Mouse (Mus musculus): ENCODE data around the gene Sumf1.

Sumf1 gene

DNA sequence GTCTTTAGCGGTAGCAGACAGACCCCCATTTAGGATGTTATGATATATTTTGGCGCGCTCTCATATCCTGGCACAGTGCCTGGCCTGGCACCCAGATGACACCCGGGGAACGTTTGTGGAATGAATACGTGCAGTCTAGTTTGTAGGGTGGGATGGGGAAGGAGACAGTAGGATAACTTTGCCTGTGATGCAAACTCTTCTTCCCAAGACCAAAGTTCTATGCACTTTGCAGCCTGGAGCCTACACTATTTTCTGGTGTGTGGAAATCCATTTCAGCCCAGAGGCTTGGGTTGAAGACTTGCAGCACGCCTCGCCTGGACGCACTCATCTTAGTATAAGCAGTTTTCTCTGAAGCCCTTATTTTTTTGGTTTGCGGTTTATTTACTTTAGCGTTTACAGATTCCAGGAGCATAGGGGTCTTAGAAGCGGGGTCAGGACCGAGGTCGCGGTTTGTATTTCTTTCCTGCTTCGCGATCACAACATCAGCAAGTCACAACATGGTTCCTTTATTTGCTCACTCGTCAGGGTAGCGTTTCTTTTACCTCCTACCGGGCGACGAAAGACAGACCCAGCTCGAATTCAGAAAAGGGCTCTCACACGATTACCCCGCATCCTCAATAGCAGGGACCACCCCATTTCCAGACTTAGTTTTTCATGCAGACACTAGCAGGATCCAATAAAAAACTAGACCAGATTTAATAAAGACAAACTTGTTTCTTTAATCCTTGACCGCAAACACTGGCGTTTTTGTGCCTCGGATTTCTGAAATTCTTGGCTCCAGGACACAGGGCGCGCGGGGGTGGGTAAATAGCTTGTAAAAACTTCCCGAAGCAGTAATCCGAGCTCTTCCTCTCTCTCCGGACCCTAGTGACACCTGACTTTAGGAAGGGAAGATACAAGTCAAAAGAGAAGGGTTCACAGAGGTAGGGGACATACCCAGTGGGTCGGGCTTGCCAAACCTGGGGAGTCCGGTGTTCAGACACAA is 26.8 kb upstream of the Sumf1 start:
- intact Hi-C loops (cut with DNase I), result loop anchor here (5.0 kb wide), 1 partner anchor 130 kb away; no protein-coding TSS in a partner anchor

GRCm38 (mm10) chr6:108206914-108207566 is 21.7 kb upstream of the Sumf1 start:
- intact Hi-C loops (cut with DNase I), result no loop called here

- intact Hi-C loops (cut with DNase I), result no loop called here
Observed at GRCm38 (mm10) chr6:108206145-108206544, 20.8 kb upstream of the Sumf1 start.

- intact Hi-C loops (cut with DNase I), result no loop called here
Observed at GRCm38 (mm10) chr6:108204322-108204721, 18.9 kb upstream of the Sumf1 start.

DNA sequence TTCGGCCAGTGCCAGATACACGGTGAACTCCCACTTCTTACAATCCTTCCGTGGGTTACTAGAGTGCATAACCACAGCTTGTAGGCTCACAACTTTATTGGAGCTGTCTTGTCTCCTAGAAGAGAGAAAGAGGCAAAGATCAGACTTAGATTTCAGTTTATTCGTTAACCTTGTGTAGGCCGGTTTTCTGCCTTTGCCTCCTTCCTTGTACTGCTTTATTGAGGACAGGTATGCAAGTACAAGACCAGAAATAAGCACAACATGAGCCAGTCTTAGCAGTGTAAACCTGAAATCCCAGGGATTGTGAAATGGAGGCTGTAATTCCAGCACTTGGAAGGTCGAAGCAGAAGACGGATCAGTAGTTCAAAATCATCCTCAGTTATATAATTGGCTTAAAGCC is 12.9 kb upstream of the Sumf1 start:
- intact Hi-C loops (cut with DNase I), result no loop called here

- intact Hi-C loops (cut with DNase I), result no loop called here
Observed at GRCm38 (mm10) chr6:108197117-108197516, 11.7 kb upstream of the Sumf1 start.

- intact Hi-C loops (cut with DNase I), result no loop called here
Observed at GRCm38 (mm10) chr6:108196665-108197064, 11.3 kb upstream of the Sumf1 start.

GRCm38 (mm10) chr6:108192632-108193031 is 7.2 kb upstream of the Sumf1 start:
- intact Hi-C loops (cut with DNase I), result no loop called here

DNA sequence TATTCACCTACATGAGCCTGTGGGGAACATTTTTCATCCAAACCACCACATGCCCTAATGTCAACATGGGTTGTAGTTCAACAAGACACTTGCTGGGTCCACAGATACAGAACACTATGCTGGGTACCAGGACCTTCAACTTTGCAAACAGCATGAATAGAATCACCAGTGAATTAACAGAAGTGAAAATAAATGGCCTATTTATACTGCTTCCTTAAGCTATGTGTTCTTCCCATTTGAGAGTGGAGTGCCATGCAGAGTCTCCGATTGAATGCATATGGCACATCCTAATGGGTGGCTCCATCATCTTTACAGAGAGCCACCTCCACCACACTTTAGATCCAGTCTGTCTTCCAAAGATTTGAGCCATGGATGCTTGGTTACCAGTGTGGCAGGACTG is 5.3 kb upstream of the Sumf1 start:
- intact Hi-C loops (cut with DNase I), result no loop called here

- intact Hi-C loops (cut with DNase I), result no loop called here
Observed at GRCm38 (mm10) chr6:108185685-108186009, 265 bp upstream of the Sumf1 start.

- intact Hi-C loops (cut with DNase I), result no loop called here
Observed at GRCm38 (mm10) chr6:108179087-108179486, 6.3 kb downstream of the Sumf1 start.

GRCm38 (mm10) chr6:108174181-108174580 is 11.2 kb downstream of the Sumf1 start:
- intact Hi-C loops (cut with DNase I), result no loop called here

DNA sequence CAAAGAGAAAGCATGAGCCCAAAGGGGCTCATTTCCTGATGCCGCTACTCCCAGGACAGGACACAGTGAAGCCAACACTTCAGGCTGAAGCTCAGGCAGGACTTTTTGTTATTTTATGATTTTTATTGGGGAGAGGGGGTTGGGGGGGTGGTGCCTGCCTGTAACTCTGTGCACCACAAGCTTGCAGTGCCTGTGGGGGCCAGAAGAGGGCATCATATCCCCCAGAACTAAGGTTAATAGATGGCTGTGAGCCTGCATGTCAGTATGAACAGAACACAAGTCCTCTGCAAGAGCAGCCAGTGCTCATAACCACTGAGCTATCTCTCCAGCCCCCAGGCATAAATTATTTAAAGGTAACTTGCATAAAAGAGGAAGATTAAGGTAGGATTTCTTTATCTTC is 13.2 kb downstream of the Sumf1 start:
- intact Hi-C loops (cut with DNase I), result no loop called here

DNA sequence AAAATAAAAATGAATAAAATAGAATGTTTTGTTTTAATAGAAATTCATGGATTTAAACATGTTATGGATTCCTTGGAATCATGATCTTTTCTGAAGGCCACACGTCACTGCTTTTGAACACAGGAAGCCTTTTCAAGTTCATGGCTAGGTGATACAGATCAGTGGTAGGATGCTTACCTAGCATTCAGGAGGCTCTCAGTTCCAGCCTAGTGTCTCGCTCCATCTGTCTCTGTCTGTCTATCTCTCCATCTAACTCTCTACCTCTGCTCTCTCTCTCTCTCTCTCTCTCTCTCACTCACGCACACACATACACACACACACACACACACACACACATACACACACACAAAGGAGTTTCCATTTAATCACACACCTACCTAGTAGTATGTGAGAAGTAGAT is 15.9 kb downstream of the Sumf1 start:
- intact Hi-C loops (cut with DNase I), result no loop called here

GRCm38 (mm10) chr6:108168723-108169122 is 16.7 kb downstream of the Sumf1 start:
- intact Hi-C loops (cut with DNase I), result no loop called here

GRCm38 (mm10) chr6:108167946-108168680 is 17.3 kb downstream of the Sumf1 start:
- intact Hi-C loops (cut with DNase I), result no loop called here

- intact Hi-C loops (cut with DNase I), result no loop called here
Observed at GRCm38 (mm10) chr6:108165598-108165997, 19.8 kb downstream of the Sumf1 start.

- intact Hi-C loops (cut with DNase I), result no loop called here
Observed at GRCm38 (mm10) chr6:108164935-108165334, 20.4 kb downstream of the Sumf1 start.

- intact Hi-C loops (cut with DNase I), result no loop called here
Observed at GRCm38 (mm10) chr6:108160608-108161007, 24.8 kb downstream of the Sumf1 start.

DNA sequence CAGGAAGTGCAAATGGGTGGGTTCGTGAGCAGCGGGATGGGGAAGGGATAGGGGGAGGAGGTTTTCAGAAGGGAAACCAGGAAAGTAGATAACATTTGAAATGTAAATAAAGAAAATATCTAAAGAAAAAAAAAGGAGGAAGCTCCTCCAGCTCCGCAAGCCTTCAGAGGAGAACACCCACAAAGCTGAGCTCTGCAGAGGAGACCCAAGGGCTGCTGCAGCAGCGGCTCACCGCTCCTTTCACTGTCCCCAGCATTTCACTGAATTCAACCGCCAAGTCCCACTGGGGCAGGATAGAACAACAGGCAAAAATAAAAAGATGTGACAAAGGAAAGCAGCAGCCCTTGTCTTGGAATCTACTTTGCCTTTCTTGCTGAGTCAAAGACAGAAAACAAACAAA is 28.5 kb downstream of the Sumf1 start:
- intact Hi-C loops (cut with DNase I), result no loop called here

DNA sequence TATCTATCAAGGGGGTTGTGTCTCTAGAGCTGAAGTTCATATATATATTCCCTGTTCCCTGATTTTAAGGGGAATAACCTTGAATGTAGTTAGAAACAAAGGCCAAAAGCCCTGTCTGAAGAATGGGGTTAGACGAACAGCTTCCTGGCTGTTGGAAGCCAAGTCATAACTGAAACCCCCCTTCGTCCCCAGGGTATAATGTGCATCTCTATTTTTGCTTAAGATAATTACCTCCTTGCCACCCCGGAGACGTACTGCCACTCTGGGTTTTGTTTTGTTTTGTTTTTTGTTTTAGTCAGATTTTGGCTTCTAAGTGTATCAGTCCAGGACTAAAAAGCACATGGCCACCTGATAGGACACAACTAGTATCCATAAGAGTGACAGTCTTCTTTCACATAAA is 31.1 kb downstream of the Sumf1 start:
- intact Hi-C loops (cut with DNase I), result no loop called here
